Mouse (Mus musculus): ENCODE data around the gene U2af2. TPM values are rescaled to one million over a fixed set of nuclear protein-coding genes. Genes with fewer than 3 reads are reported as not detected.

U2af2 gene
- total RNA-seq, 2 experiments from 2014 or later, result 276 to 284 TPM

GRCm38 (mm10) chr7:5092831-5093510 lies 31.0 kb downstream of the U2af2 start:
- no peak for ATAC-seq (replicated peaks; ENCODE audit: low FRiP score, low TSS enrichment, poor library complexity, severe bottlenecking)

- ATAC-seq (replicated peaks; ENCODE audit: low FRiP score, low TSS enrichment, poor library complexity, severe bottlenecking), result no peak
Measured at GRCm38 (mm10) chr7:5098769-5099168, 36.8 kb downstream of the U2af2 start.

GRCm38 (mm10) chr7:5099796-5100195 lies 37.9 kb downstream of the U2af2 start:
- ATAC-seq (replicated peaks; ENCODE audit: low FRiP score, low TSS enrichment, poor library complexity, severe bottlenecking), result no peak

GRCm38 (mm10) chr7:5101066-5101663 lies 39.2 kb downstream of the U2af2 start:
- ATAC-seq (replicated peaks; ENCODE audit: low FRiP score, low TSS enrichment, poor library complexity, severe bottlenecking), result peak; percentile 32; the same call in 1 of the 2 replicates

GRCm38 (mm10) chr7:5102564-5102963 lies 40.6 kb downstream of the U2af2 start:
- no peak for ATAC-seq (replicated peaks; ENCODE audit: low FRiP score, low TSS enrichment, poor library complexity, severe bottlenecking)

GRCm38 (mm10) chr7:5108272-5108671 lies 46.3 kb downstream of the U2af2 start:
- ATAC-seq (replicated peaks; ENCODE audit: low FRiP score, low TSS enrichment, poor library complexity, severe bottlenecking), result no peak

GRCm38 (mm10) chr7:5109301-5109700 lies 47.4 kb downstream of the U2af2 start:
- no peak for ATAC-seq (replicated peaks; ENCODE audit: low FRiP score, low TSS enrichment, poor library complexity, severe bottlenecking)

GRCm38 (mm10) chr7:5112701-5113100 lies 50.8 kb downstream of the U2af2 start:
- no peak for ATAC-seq (replicated peaks; ENCODE audit: low FRiP score, low TSS enrichment, poor library complexity, severe bottlenecking)

- ATAC-seq (replicated peaks; ENCODE audit: low FRiP score, low TSS enrichment, poor library complexity, severe bottlenecking), result no peak
Measured at GRCm38 (mm10) chr7:5116850-5117249, 54.9 kb downstream of the U2af2 start, which contains the start of gene Rfpl4. Gene Rfpl4, minus strand, starts transcription at chr7:5116950.

- ATAC-seq (replicated peaks; ENCODE audit: low FRiP score, low TSS enrichment, poor library complexity, severe bottlenecking), result no peak
Measured at GRCm38 (mm10) chr7:5125078-5125477, 63.1 kb downstream of the U2af2 start.

GRCm38 (mm10) chr7:5125549-5126406 lies 63.8 kb downstream of the U2af2 start, which contains the start of gene Rasl2-9:
Gene Rasl2-9, minus strand, starts transcription at chr7:5125950.
- peak; percentile 99 for ATAC-seq (replicated peaks; ENCODE audit: low FRiP score, low TSS enrichment, poor library complexity, severe bottlenecking)

Other genes starting within 250 kb of the U2af2 start
- 291 and 381 TPM in 2 replicates for gene Ube2s, start 249.6 kb upstream of the U2af2 start, total RNA-seq (2014; fragmentation: Nextera tagmentation)
- gene Ube2s, start 249.6 kb upstream of the U2af2 start, total RNA-seq (2017), result 146 and 204 TPM in 2 replicates
- gene Shisa7, start 217.4 kb upstream of the U2af2 start, total RNA-seq (2014; fragmentation: Nextera tagmentation), result 0.31 TPM in 1 of 2 replicates, not detected in the other
- not detected in 2 replicates for gene Shisa7, start 217.4 kb upstream of the U2af2 start, total RNA-seq (2017)
- 1.8 and 12.5 TPM in 2 replicates for gene Isoc2b, start 191.9 kb upstream of the U2af2 start, total RNA-seq (2014; fragmentation: Nextera tagmentation)
- gene Isoc2b, start 191.9 kb upstream of the U2af2 start, total RNA-seq (2017), result 13.3 and 86.2 TPM in 2 replicates
- 7.9 and 9.6 TPM in 2 replicates for gene Isoc2a, start 185.0 kb upstream of the U2af2 start, total RNA-seq (2014; fragmentation: Nextera tagmentation)
- 7.4 and 13.2 TPM in 2 replicates for gene Isoc2a, start 185.0 kb upstream of the U2af2 start, total RNA-seq (2017)
- gene Gm36210, start 155.6 kb upstream of the U2af2 start, total RNA-seq (2014; fragmentation: Nextera tagmentation), result not detected in 2 replicates
- gene Gm36210, start 155.6 kb upstream of the U2af2 start, total RNA-seq (2017), result not detected in 2 replicates
- gene Zfp628, start 146.9 kb upstream of the U2af2 start, total RNA-seq (2014; fragmentation: Nextera tagmentation), result 8.2 and 11.6 TPM in 2 replicates
- gene Zfp628, start 146.9 kb upstream of the U2af2 start, total RNA-seq (2017), result 1.1 and 1.2 TPM in 2 replicates
- gene Nat14, start 140.1 kb upstream of the U2af2 start, total RNA-seq (2014; fragmentation: Nextera tagmentation), result 6.6 TPM in 1 of 2 replicates, not detected in the other
- gene Nat14, start 140.1 kb upstream of the U2af2 start, total RNA-seq (2017), result 0.23 and 1.9 TPM in 2 replicates
- gene Ssc5d, start 136.4 kb upstream of the U2af2 start, total RNA-seq (2014; fragmentation: Nextera tagmentation), result not detected in 2 replicates
- gene Ssc5d, start 136.4 kb upstream of the U2af2 start, total RNA-seq (2017), result not detected in 2 replicates
- 0.69 TPM in 1 of 2 replicates, not detected in the other for gene Sbk2, start 97.7 kb upstream of the U2af2 start, total RNA-seq (2014; fragmentation: Nextera tagmentation)
- not detected in 2 replicates for gene Sbk2, start 97.7 kb upstream of the U2af2 start, total RNA-seq (2017)
- gene Sbk3, start 91.0 kb upstream of the U2af2 start, total RNA-seq (2014; fragmentation: Nextera tagmentation), result not detected in 2 replicates
- not detected in 2 replicates for gene Sbk3, start 91.0 kb upstream of the U2af2 start, total RNA-seq (2017)
- 12.0 and 32.5 TPM in 2 replicates for gene Zfp579, start 66.0 kb upstream of the U2af2 start, total RNA-seq (2014; fragmentation: Nextera tagmentation)
- 0.76 and 2.2 TPM in 2 replicates for gene Zfp579, start 66.0 kb upstream of the U2af2 start, total RNA-seq (2017)
- gene Zfp524, start 47.7 kb upstream of the U2af2 start, total RNA-seq (2014; fragmentation: Nextera tagmentation), result 16.6 and 19.9 TPM in 2 replicates
- gene Zfp524, start 47.7 kb upstream of the U2af2 start, total RNA-seq (2017), result 3.0 and 9.3 TPM in 2 replicates
- 34.8 and 35.7 TPM in 2 replicates for gene Fiz1, start 47.4 kb upstream of the U2af2 start, total RNA-seq (2014; fragmentation: Nextera tagmentation)
- 19.8 and 32.7 TPM in 2 replicates for gene Fiz1, start 47.4 kb upstream of the U2af2 start, total RNA-seq (2017)
- gene Gm44973, start 46.6 kb upstream of the U2af2 start, total RNA-seq (2014; fragmentation: Nextera tagmentation), result 2.6 TPM in 1 of 2 replicates, not detected in the other
- not detected in 2 replicates for gene Gm44973, start 46.6 kb upstream of the U2af2 start, total RNA-seq (2017)
- gene Zfp865, start 41.8 kb upstream of the U2af2 start, total RNA-seq (2014; fragmentation: Nextera tagmentation), result 22.7 and 24.4 TPM in 2 replicates
- gene Zfp865, start 41.8 kb upstream of the U2af2 start, total RNA-seq (2017), result 7.8 and 9.8 TPM in 2 replicates
- not detected in 2 replicates for gene Ccdc106, start 41.6 kb upstream of the U2af2 start, total RNA-seq (2014; fragmentation: Nextera tagmentation)
- 0.42 and 0.56 TPM in 2 replicates for gene Ccdc106, start 41.6 kb upstream of the U2af2 start, total RNA-seq (2017)
- gene 4632433K11Rik, start 28.0 kb upstream of the U2af2 start, total RNA-seq (2014; fragmentation: Nextera tagmentation), result 1.3 and 2.0 TPM in 2 replicates
- 0.23 TPM in 1 of 2 replicates, not detected in the other for gene 4632433K11Rik, start 28.0 kb upstream of the U2af2 start, total RNA-seq (2017)
- 1.0 and 1.9 TPM in 2 replicates for gene Zfp784, start 23.7 kb upstream of the U2af2 start, total RNA-seq (2014; fragmentation: Nextera tagmentation)
- 0.09 and 2.9 TPM in 2 replicates for gene Zfp784, start 23.7 kb upstream of the U2af2 start, total RNA-seq (2017)
- gene Zfp580, start 10.6 kb upstream of the U2af2 start, total RNA-seq (2014; fragmentation: Nextera tagmentation), result 1.3 and 2.1 TPM in 2 replicates
- gene Zfp580, start 10.6 kb upstream of the U2af2 start, total RNA-seq (2017), result not detected in 2 replicates
- 134 and 193 TPM in 2 replicates for gene Epn1, start 18.1 kb downstream of the U2af2 start, total RNA-seq (2014; fragmentation: Nextera tagmentation)
- gene Epn1, start 18.1 kb downstream of the U2af2 start, total RNA-seq (2017), result 51.1 and 62.6 TPM in 2 replicates
- gene Rfpl4, start 54.8 kb downstream of the U2af2 start, total RNA-seq (2014; fragmentation: Nextera tagmentation), result not detected in 2 replicates
- gene Rfpl4, start 54.8 kb downstream of the U2af2 start, total RNA-seq (2017), result not detected in 2 replicates
- gene Rasl2-9, start 63.8 kb downstream of the U2af2 start, total RNA-seq (2014; fragmentation: Nextera tagmentation), result not detected in 2 replicates
- gene Rasl2-9, start 63.8 kb downstream of the U2af2 start, total RNA-seq (2017), result not detected in 2 replicates
- gene Vmn1r55, start 87.5 kb downstream of the U2af2 start, total RNA-seq (2014; fragmentation: Nextera tagmentation), result not detected in 2 replicates
- not detected in 2 replicates for gene Vmn1r55, start 87.5 kb downstream of the U2af2 start, total RNA-seq (2017)
- not detected in 2 replicates for gene Vmn1r56, start 134.6 kb downstream of the U2af2 start, total RNA-seq (2014; fragmentation: Nextera tagmentation)
- not detected in 2 replicates for gene Vmn1r56, start 134.6 kb downstream of the U2af2 start, total RNA-seq (2017)
- gene Vmn1r57, start 156.3 kb downstream of the U2af2 start, total RNA-seq (2014; fragmentation: Nextera tagmentation), result not detected in 2 replicates
- gene Vmn1r57, start 156.3 kb downstream of the U2af2 start, total RNA-seq (2017), result not detected in 2 replicates